Mouse (Mus musculus) intestine, postnatal 0 days (tissue): ENCODE measurements around the gene Pkig. TPM values are rescaled to one million over a fixed set of nuclear protein-coding genes. Genes with fewer than 3 reads are reported as not detected.

Source experiments
- ATAC-seq: fragments of 200-750 bp; cut with Nextera tagmentation; 2 replicates; pipeline ENCODE4 v1.8.0; 2017; ENCODE audit warnings: mild to moderate bottlenecking, moderate TSS enrichment, moderate library complexity
- H3K27ac ChIP-seq: fragments of 300-500 bp; sonication (generic); 2 replicates; pipeline ENCODE4 v1.5.1; 2014; ENCODE audit warnings: mild to moderate bottlenecking, low read depth, low read length, moderate library complexity
- H3K27me3 ChIP-seq: fragments of 300-500 bp; sonication (generic); replicated peaks from 2 replicates; pipeline ENCODE4 v1.6.1; 2014; ENCODE audit warnings: low read length, mixed read lengths; ENCODE audit not compliant: control insufficient read depth, insufficient read depth
- H3K36me3 ChIP-seq: fragments of 300-500 bp; sonication (generic); 2 replicates; pipeline ENCODE4 v1.6.1; 2014; ENCODE audit warnings: mild to moderate bottlenecking, moderate library complexity; ENCODE audit not compliant: control insufficient read depth, insufficient read depth
- H3K4me1 ChIP-seq: fragments of 300-500 bp; sonication (generic); replicated peaks from 2 replicates; pipeline ENCODE4 v1.6.1; 2014; ENCODE audit warnings: antibody characterized with exemption, low read length, mixed read lengths; ENCODE audit not compliant: control insufficient read depth, insufficient read depth
- H3K4me2 ChIP-seq: fragments of 300-500 bp; sonication (generic); replicated peaks from 2 replicates; pipeline ENCODE4 v1.6.1; 2014; ENCODE audit warnings: low read depth, mild to moderate bottlenecking, moderate library complexity
- H3K4me3 ChIP-seq: fragments of 300-500 bp; sonication (generic); 2 replicates; pipeline ENCODE4 v1.5.1; 2014; ENCODE audit warnings: low read depth, low read length
- H3K9ac ChIP-seq: fragments of 300-500 bp; sonication (generic); 2 replicates; pipeline ENCODE4 v1.6.1; 2014; ENCODE audit warnings: mild to moderate bottlenecking, low read depth, low read length
- H3K9me3 ChIP-seq: fragments of 300-500 bp; sonication (generic); 2 replicates; pipeline ENCODE4 v1.6.1; 2016; ENCODE audit warnings: mixed run types; ENCODE audit not compliant: control insufficient read depth
- CTCF ChIP-seq: sonication (generic); IDR thresholded peaks from 2 replicates; pipeline ENCODE4 v1.5.1; 2016; ENCODE audit warnings: low read depth, mild to moderate bottlenecking, control low read depth, antibody characterized with exemption, moderate library complexity
- WGBS: fragments of 180-500 bp; shearing (Covaris S2); extraction: QIAGEN DNeasy Blood & Tissue Kit; methylation state at CpG from one replicate; pipeline ENCODE4 v1.1.7; 2014; 5-methylcytosine and 5-hydroxymethylcytosine counted together
- polyA plus RNA-seq: library from polyadenylated mRNA; unstranded; fragments of >200 nt; fragmentation: Nextera tagmentation; extraction: Ambion mirVana; gene quantifications from 2 replicates; pipeline ENCODE4 v1.2.1, GENCODE M21; 2015

Gene Pkig
- polyA plus RNA-seq, 1 experiment from 2014 or later: 116 TPM

GRCm38 (mm10) chr2:163670872-163671594 is 12.8 kb downstream of the Pkig start:
- Histone ChIP-seq H3K4me1 (0 out of 2 replicates have a peak, but pooled peaks cover 3% of the 10 kb centered on the region), H3K4me3 (no peak overlapping the region), H3K4me2 (no peak overlapping the region), H3K9ac (no peak overlapping the region), H3K9me3 (no peaks in the 10 kb centered on the region), H3K36me3 (no peaks in the 10 kb centered on the region), H3K27ac (no peak overlapping the region), H3K27me3 (no peaks in the 10 kb centered on the region)
- 65% methylated on average over 11 of the region's 11 CpGs for WGBS
- no peak for ATAC-seq
- TF ChIP-seq CTCF: no peak

GRCm38 (mm10) chr2:163674397-163674796 is 16.2 kb downstream of the Pkig start:
- no peak for TF ChIP-seq CTCF
- Histone ChIP-seq H3K27ac (no peak overlapping the region), H3K4me1 (0 out of 2 replicates have a peak, but pooled peaks cover 3% of the 10 kb centered on the region)

GRCm38 (mm10) chr2:163675144-163675619 is 17.0 kb downstream of the Pkig start:
- no peak for TF ChIP-seq CTCF
- Histone ChIP-seq H3K36me3 (no peaks in the 10 kb centered on the region), H3K4me3 (no peak overlapping the region), H3K4me1 (0 out of 2 replicates have a peak, but pooled peaks cover 3% of the 10 kb centered on the region), H3K9ac (no peak overlapping the region), H3K27me3 (no peaks in the 10 kb centered on the region), H3K4me2 (no peak overlapping the region), H3K27ac (no peak overlapping the region), H3K9me3 (no peaks in the 10 kb centered on the region)
- 51% methylated on average over 5 of the region's 5 CpGs for whole genome bisulfite sequencing
- ATAC-seq: no peak

More at GRCm38 (mm10) chr2:163674397-163674796, 16.2 kb downstream of the Pkig start:
- H3K9ac ChIP-seq: no peak overlapping the region
- 64% methylated on average over 5 of the region's 5 CpGs for WGBS
- H3K9me3 ChIP-seq: no peaks in the 10 kb centered on the region
- H3K36me3 ChIP-seq: no peaks in the 10 kb centered on the region
- H3K27me3 ChIP-seq: no peaks in the 10 kb centered on the region
- no peak overlapping the region for H3K4me2 ChIP-seq
- no peak for ATAC-seq
- H3K4me3 ChIP-seq: no peak overlapping the region

GRCm38 (mm10) chr2:163675662-163676061 is 17.5 kb downstream of the Pkig start:
- no peak overlapping the region for H3K27ac ChIP-seq
- ATAC-seq: no peak
- no peak for TF ChIP-seq CTCF

GRCm38 (mm10) chr2:163676321-163676720 is 18.1 kb downstream of the Pkig start:
- Histone ChIP-seq H3K27me3 (no peaks in the 10 kb centered on the region), H3K4me1 (0 out of 2 replicates have a peak, but pooled peaks cover 3% of the 10 kb centered on the region), H3K9me3 (no peaks in the 10 kb centered on the region), H3K9ac (no peak overlapping the region), H3K36me3 (no peaks in the 10 kb centered on the region), H3K4me3 (no peak overlapping the region), H3K27ac (no peak overlapping the region), H3K4me2 (no peak overlapping the region)
- WGBS: 85% methylated on average over 4 of the region's 4 CpGs
- no peak for ATAC-seq
- no peak for TF ChIP-seq CTCF

More at GRCm38 (mm10) chr2:163675662-163676061, 17.5 kb downstream of the Pkig start:
- Histone ChIP-seq H3K9ac (no peak overlapping the region), H3K36me3 (no peaks in the 10 kb centered on the region), H3K27me3 (no peaks in the 10 kb centered on the region), H3K4me1 (0 out of 2 replicates have a peak, but pooled peaks cover 3% of the 10 kb centered on the region), H3K9me3 (no peaks in the 10 kb centered on the region), H3K4me3 (no peak overlapping the region), H3K4me2 (no peak overlapping the region)
- WGBS: 48% methylated on average over 6 of the region's 6 CpGs

- TF ChIP-seq CTCF: no peak
- Histone ChIP-seq H3K4me2 (no peak overlapping the region), H3K27ac (no peak overlapping the region), H3K4me3 (no peak overlapping the region), H3K27me3 (no peaks in the 10 kb centered on the region), H3K9ac (no peak overlapping the region), H3K36me3 (no peaks in the 10 kb centered on the region), H3K9me3 (no peaks in the 10 kb centered on the region), H3K4me1 (0 out of 2 replicates have a peak, but pooled peaks cover 3% of the 10 kb centered on the region)
- 85% methylated on average over 3 of the region's 3 CpGs for WGBS
- ATAC-seq: no peak
These were observed 18.6 kb downstream of the Pkig start for GRCm38 (mm10) chr2:163676745-163677144.
